Mouse (Mus musculus) left cerebral cortex, adult 18-20 months (tissue): ENCODE measurements at regions not wholly inside any gene's neighbourhood (a gene's known extent, or its start where the extent isn't known, plus 50 kb on each side); places are given as distances from the start of the nearest gene placed in this dataset.

ENCODE experiments used
- DNase-seq, 2 experiments: peaks; one replicate each; pipeline ENCODE4 v3.0.0; 2021 to 2022; ENCODE audit warnings: low spot score in 2 of 2, mixed read lengths in 1 of 2

- DNase-seq: peak in 1 of 2 experiments; percentile 1
These were observed 51.4 kb downstream of the Scgb1b24 start for GRCm38 (mm10) chr7:33795016-33795415.
